ENCODE assay signal across 8 mouse cellular contexts in genomic region chr2:93447500-93448249, GRCm38 (mm10). TPM values are rescaled to one million over a fixed set of nuclear protein-coding genes. Genes with fewer than 3 reads are reported as not detected.
DNase-seq lines count a peak whose midpoint lies in the region; ATAC-seq and TF ChIP-seq lines count a peak whose summit lies in the region.
"Had no signal": no experiment of that assay in that cellular context is flagged by ENCODE, and none has a peak within 500 bp of the region (broad histone marks: within the 10 kb centered on the region; RNA-seq: fewer than 3 reads in every experiment).

No protein-coding gene starts in this region.

- peak; percentile 41 for ATAC-seq in common myeloid progenitor, adult 5-6 weeks (replicated peaks; ENCODE audit: low read depth, poor library complexity, severe bottlenecking)
- no peak for ATAC-seq in intestine, embryonic 16.5 days
- no peak for ATAC-seq in midbrain, embryonic 13.5 days

- no peaks in the 10 kb centered on the region for H3K36me3 ChIP-seq in intestine, embryonic 16.5 days (ENCODE audit: control insufficient read depth, insufficient read depth, low read length)
- H3K36me3 ChIP-seq in small intestine, adult 2 months (ENCODE audit: control insufficient read depth, insufficient read depth, low read length) = peaks cover 18% of the 10 kb centered on the region
- no peaks in the 10 kb centered on the region for H3K36me3 ChIP-seq in midbrain, embryonic 13.5 days

- no peak overlapping the region for H3K4me2 ChIP-seq in intestine, embryonic 16.5 days (ENCODE audit: low read depth, low read length)
- no peak overlapping the region for H3K4me2 ChIP-seq in midbrain, embryonic 13.5 days (replicated peaks)

- no peak overlapping the region for H3K4me3 ChIP-seq in intestine, embryonic 16.5 days (ENCODE audit: low read length)
- no peak overlapping the region for H3K4me3 ChIP-seq in small intestine, adult 2 months (ENCODE audit: low read depth, low read length)
- H3K4me3 ChIP-seq in midbrain, embryonic 13.5 days (replicated peaks) = no peak overlapping the region

- H3K27ac ChIP-seq in intestine, embryonic 16.5 days (ENCODE audit: low read length) = peak overlapping the region; percentile 38; the same call in 1 of the 2 replicates
- H3K27ac ChIP-seq in small intestine, adult 2 months (ENCODE audit: insufficient read depth, low read depth, low read length) = peak overlapping the region; percentile 83
- no peak overlapping the region for H3K27ac ChIP-seq in midbrain, embryonic 13.5 days

- TF ChIP-seq CTCF in small intestine, adult 2 months (IDR thresholded peaks at IDR 0.05; ENCODE audit: extremely low read depth, insufficient read length, insufficient replicate concordance, low read depth, low read length) = no peak

- intact Hi-C loops in left cerebral cortex, postnatal 25 days (cut with DNase I) = no loop called here

- peak overlapping the region; percentile 30; the same call in 1 of the 2 replicates for H3K9ac ChIP-seq in intestine, embryonic 16.5 days (ENCODE audit: low read depth, low read length)
- no peak overlapping the region for H3K9ac ChIP-seq in midbrain, embryonic 13.5 days (replicated peaks)

- peaks cover 74% of the 10 kb centered on the region for H3K4me1 ChIP-seq in intestine, embryonic 16.5 days (ENCODE audit: control insufficient read depth, insufficient read depth, low read length)
- peaks cover 92% of the 10 kb centered on the region for H3K4me1 ChIP-seq in small intestine, adult 2 months (ENCODE audit: control insufficient read depth, insufficient read depth, insufficient read length, low read length)
- H3K4me1 ChIP-seq in midbrain, embryonic 13.5 days (replicated peaks) = 0 out of 2 replicates have a peak, but pooled peaks cover 4% of the 10 kb centered on the region

- DNase-seq in layer of hippocampus, adult 9-11 months = peak; percentile 28
- no peak for DNase-seq in layer of hippocampus, postnatal 36 days
- no peak for DNase-seq in left cerebral cortex, postnatal 25 days (ENCODE audit: low spot score in 2 of 2)
- DNase-seq: thymus, postnatal 25 days had no signal

- no peaks in the 10 kb centered on the region for H3K9me3 ChIP-seq in intestine, embryonic 16.5 days (ENCODE audit: control insufficient read depth, low read length)
- H3K9me3 ChIP-seq in midbrain, embryonic 13.5 days = no peaks in the 10 kb centered on the region

- no peak for TF ChIP-seq POLR2A in small intestine, adult 2 months (IDR thresholded peaks at IDR 0.05; ENCODE audit: low read depth, low read length)

- 68% methylated on average over 6 of the region's 6 CpGs for WGBS in intestine, embryonic 16.5 days
- WGBS in small intestine, adult 2 months = 51% methylated on average over 6 of the region's 6 CpGs
- 68% methylated on average over 6 of the region's 6 CpGs for WGBS in midbrain, embryonic 13.5 days

- H3K27me3 ChIP-seq in intestine, embryonic 16.5 days (replicated peaks; ENCODE audit: control insufficient read depth, insufficient read depth, low read length) = no peaks in the 10 kb centered on the region
- H3K27me3 ChIP-seq in small intestine, adult 2 months (ENCODE audit: control insufficient read depth, insufficient read depth, low read length) = no peaks in the 10 kb centered on the region
- peaks cover 5% of the 10 kb centered on the region; the same call in 1 of the 2 replicates for H3K27me3 ChIP-seq in midbrain, embryonic 13.5 days

RNA-seq across cellular contexts. Expression of gene Cd82, which starts 15.3 kb away (rescaled TPM):
- 10 to 100 TPM; 21.6 to 23.5 TPM for total RNA-seq in layer of hippocampus, postnatal 36 days (2021)
- 42.9 and 43.7 TPM in 2 replicates for total RNA-seq in common myeloid progenitor, adult 5-6 weeks (2017)
- polyA plus RNA-seq in intestine, embryonic 16.5 days (2015; fragmentation: Nextera tagmentation; extraction: Ambion mirVana) = 171 and 180 TPM in 2 replicates
- polyA plus RNA-seq in small intestine, adult 2 months (2012; rRNA removed) = 123 and 433 TPM in 2 replicates
- total RNA-seq in left cerebral cortex, postnatal 25 days (2021) = 10 to 100 TPM; 15.7 to 16.3 TPM
- 12.6 and 16.2 TPM in 2 replicates for polyA plus RNA-seq in midbrain, embryonic 13.5 days (2015; fragmentation: Nextera tagmentation; extraction: Ambion mirVana)
